Mouse (Mus musculus) lung, adult 2 months (tissue): Measurements from ENCODE around the gene Ptprm.

Experiments used
- CTCF ChIP-seq: fragments of 200-500 bp; IDR thresholded peaks from 2 replicates; pipeline ENCODE4 v1.5.1; 2011; ENCODE audit warnings: mild to moderate bottlenecking, low read length, control low read depth; ENCODE audit not compliant: insufficient read depth
- POLR2A ChIP-seq: fragments of 200-500 bp; IDR thresholded peaks from 2 replicates; pipeline ENCODE4 v1.6.1; 2011; ENCODE audit warnings: low read depth, mild to moderate bottlenecking, control low read depth, low read length, borderline replicate concordance; ENCODE audit errors: extremely low read depth

DNA sequence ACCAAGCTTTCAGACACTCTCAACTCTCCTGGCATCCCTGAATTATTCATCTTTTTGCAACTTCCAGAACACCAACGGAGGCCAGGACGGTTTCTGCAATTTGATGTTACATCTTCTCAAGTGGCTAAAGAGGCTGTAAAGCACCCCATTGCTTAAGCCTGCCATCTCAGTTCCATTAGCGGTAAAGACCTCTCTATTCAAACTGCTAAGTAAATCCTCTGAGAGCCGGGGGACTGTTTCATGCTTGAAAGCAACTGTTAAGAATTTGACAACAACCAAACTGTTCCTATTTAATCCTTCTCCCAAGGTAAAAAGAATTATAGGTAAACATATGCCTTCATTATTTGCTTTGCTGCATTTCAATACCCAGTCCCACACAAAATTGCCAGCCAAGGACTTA, 51.7 kb downstream of the Ptprm start:
- TF ChIP-seq POLR2A = no peak
- TF ChIP-seq CTCF = no peak
